ENCODE assay signal across 26 mouse cellular contexts in genomic region chr3:84405523-84405922, GRCm38 (mm10).
"Had no signal": no experiment of that assay in that cellular context is flagged by ENCODE, and none has a peak within 500 bp of the region (broad histone marks: within the 10 kb centered on the region; RNA-seq: fewer than 3 reads in every experiment).

No protein-coding gene starts in this region.

- DNase-seq: gastrocnemius, postnatal 14 days; gastrocnemius, postnatal 36 days; heart, adult 11 months; heart, adult 2 months; heart, postnatal 14 days; heart, postnatal 36 days; kidney, adult 11 months; kidney, adult 2 months; kidney, adult 9 months; kidney, postnatal 14 days; kidney, postnatal 36 days; layer of hippocampus, adult 9-11 months; layer of hippocampus, postnatal 36 days; left cerebral cortex, postnatal 4 days had no signal

- H3K4me2 ChIP-seq: heart, embryonic 11.5 days; heart, embryonic 13.5 days; heart, embryonic 15.5 days; hindbrain, embryonic 13.5 days; hindbrain, embryonic 15.5 days; kidney, embryonic 15.5 days; limb, embryonic 12.5 days; liver, embryonic 12.5 days had no signal

- ATAC-seq: hindbrain, postnatal 0 days; intestine, embryonic 16.5 days; liver, embryonic 12.5 days had no signal

- H3K4me3 ChIP-seq: heart, adult 2 months; heart, embryonic 13.5 days; heart, embryonic 15.5 days; hindbrain, embryonic 13.5 days; hindbrain, embryonic 15.5 days; kidney, embryonic 15.5 days; limb, embryonic 12.5 days; liver, embryonic 12.5 days had no signal

- H3K9me3 ChIP-seq: heart, embryonic 13.5 days; heart, embryonic 15.5 days; hindbrain, embryonic 13.5 days; hindbrain, embryonic 15.5 days; kidney, embryonic 15.5 days; limb, embryonic 12.5 days; liver, embryonic 12.5 days had no signal

- H3K36me3 ChIP-seq: heart, embryonic 13.5 days; heart, embryonic 15.5 days; hindbrain, embryonic 13.5 days; hindbrain, embryonic 15.5 days; kidney, embryonic 15.5 days; limb, embryonic 12.5 days; liver, embryonic 12.5 days had no signal

- H3K27me3 ChIP-seq: hindbrain, embryonic 13.5 days; hindbrain, embryonic 15.5 days; kidney, embryonic 15.5 days had no signal

- H3K9ac ChIP-seq: heart, embryonic 13.5 days; heart, embryonic 15.5 days; hindbrain, embryonic 13.5 days; hindbrain, embryonic 15.5 days; kidney, embryonic 15.5 days; limb, embryonic 12.5 days; liver, embryonic 12.5 days; liver, embryonic 14.5 days had no signal

- H3K27ac ChIP-seq: heart, adult 2 months; heart, embryonic 13.5 days; heart, embryonic 15.5 days; hindbrain, embryonic 13.5 days; hindbrain, embryonic 15.5 days; hindbrain, postnatal 0 days; kidney, embryonic 15.5 days; kidney, postnatal 0 days; limb, embryonic 12.5 days; liver, embryonic 12.5 days; liver, embryonic 14.5 days had no signal
